Mouse (Mus musculus): ENCODE measurements around the gene Nobox.

Nobox gene

DNA sequence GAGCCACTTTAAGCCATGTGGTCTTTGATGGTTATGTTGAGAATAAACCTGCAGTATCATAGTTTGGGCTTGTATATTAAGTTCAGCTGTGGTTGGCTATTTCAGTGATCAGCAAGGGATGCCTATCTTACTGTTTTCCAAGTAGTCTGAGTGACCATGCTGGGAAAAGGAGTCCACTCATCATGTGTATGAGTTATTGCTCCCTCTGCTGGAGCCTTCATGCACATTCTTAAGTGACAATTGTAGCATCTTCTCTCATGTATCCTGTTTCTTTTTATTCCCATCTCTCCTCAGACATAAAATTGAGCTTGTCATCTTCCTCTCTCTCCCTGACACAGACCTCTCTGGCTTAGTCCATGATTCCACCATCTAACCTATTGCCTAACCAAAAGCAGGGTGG, 31.1 kb downstream of the Nobox start:
- in situ Hi-C loops (cut with MseI, MboI) = no loop called here

GRCm38 (mm10) chr6:43274123-43274522, 35.2 kb downstream of the Nobox start:
- in situ Hi-C loops (cut with MseI, MboI) = no loop called here

DNA sequence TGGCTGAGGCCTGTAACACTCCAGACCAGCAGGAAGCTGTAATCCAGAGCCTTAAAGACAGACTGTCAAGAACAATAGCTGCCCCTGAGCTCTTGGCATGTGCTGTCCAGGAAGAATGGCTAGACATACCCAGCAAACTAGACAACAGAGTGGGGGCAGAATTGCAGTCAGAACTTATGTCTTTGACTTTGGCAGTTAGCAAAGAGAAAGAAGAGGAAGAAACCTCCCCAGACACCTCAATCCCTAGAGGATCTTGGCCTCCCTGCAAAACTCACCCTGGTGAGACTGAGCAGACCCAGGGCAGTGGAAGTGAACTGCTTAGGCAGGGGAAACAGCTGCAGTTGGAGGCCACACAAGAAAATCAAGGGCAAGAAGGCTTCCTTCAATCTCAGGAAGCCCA, 36.8 kb downstream of the Nobox start:
- in situ Hi-C loops (cut with MseI, MboI) = no loop called here

DNA sequence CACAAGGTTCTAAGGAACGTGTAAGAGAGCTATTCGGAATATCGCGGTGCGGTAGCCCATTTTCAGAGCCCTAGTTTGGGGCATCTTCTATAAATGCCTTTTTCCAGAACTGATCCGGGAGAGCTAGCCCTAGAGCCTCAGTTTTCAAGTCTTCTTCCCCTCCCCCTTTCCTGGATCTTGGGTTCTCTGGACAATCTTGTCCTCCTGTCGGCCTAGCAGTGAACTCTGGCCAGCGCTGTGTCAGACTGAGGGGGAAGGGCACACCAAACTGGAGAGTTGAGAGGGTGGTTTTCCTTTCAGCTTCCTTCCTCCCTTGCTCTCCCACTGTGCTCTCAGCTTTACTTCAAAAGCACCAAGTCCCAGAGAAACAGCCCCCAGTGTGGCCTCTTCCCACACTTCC, 43.0 kb downstream of the Nobox start:
- in situ Hi-C loops (cut with MseI, MboI) = no loop called here

DNA sequence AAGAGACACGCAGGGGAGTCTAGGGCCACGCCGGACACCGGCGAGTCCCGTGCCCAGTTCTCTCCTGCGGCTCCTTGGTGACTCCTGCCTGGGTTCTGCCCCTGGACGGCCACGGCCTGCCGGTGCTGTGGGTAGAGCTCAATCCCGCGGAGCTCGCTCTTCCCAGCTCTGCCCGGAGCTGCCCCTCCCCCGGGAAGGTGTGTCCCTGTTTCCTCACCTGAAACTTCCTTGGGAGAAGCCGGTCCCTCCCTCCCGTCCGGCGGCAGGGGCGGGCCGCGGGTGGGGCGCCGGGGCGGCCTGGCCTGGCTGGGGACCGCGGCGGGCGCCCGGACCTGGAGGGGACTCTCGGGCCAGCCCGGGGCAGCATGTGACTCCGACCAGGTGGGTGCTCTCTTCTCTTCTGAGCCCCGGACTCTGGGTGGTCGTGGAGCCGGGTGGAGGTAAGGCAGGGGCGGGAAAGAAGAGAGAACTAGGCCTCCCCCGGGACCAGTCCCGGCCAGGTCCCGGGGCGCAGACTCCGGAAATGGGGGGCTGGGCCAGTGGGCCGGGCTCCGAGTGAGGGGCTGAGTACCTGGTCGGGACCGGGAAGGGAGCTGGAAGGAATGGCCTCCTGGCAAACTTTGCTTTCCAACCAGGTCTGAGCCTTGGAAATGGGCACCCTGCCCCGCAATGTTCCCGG, 43.9 kb downstream of the Nobox start, which contains the start of gene Arhgef5:
Gene Arhgef5 (plus strand): TSS at position 220 of the 679 bp plus-strand sequence.
- in situ Hi-C loops (cut with MseI, MboI) = no loop called here

- in situ Hi-C loops (cut with MseI, MboI) = no loop called here
Observed at GRCm38 (mm10) chr6:43260756-43261155, 48.6 kb downstream of the Nobox start.

DNA sequence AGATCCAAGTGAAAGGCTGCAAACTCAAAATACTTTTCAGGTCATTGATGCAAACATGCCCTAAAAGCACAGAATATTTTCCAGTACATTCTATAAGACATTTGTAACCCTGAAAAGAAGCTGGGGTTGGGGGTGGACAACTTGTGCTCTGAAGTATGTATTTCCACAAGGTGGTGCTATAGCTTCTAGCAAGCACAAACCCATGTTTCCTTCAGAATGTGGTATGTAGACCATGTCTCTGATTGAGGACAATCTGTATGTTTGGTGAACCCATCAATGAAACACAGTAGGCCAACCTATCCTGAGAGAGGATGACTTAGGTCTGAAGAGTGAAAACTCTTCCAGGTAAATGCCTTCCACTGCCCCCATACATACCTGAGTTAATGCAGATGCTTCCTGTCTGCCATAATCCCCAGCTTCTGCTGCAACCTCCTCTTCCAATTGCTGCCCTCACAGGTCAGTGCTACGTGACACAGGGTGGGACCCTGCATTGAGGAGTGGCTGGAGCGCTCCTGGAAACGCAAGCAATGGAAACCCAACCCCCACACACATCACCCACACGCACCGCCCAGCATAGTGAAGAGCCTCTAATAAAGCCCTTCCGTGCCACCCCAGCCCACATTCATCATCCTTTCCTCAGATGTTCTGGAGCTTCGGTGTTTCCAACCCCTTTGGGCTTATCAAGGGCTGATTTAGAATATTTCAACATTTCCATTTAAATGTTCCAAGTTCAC, 55.0 kb downstream of the Nobox start:
- in situ Hi-C loops (cut with MseI, MboI) = loop anchor here (5.0 kb wide), 1 partner anchor 43 kb away; no protein-coding TSS in a partner anchor

Data from mouse trophoblast stem cell (cell line).